Mouse (Mus musculus): Measurements from ENCODE around the gene E130311K13Rik. TPM values are rescaled to one million over a fixed set of nuclear protein-coding genes. Genes with fewer than 3 reads are reported as not detected.
A peak's percentile ranks its signal among the peaks of the same experiment; 100 is the strongest.

Gene E130311K13Rik
- total and polyA plus RNA-seq, 3 experiments: 3.9 to 4.0 TPM; not detected in 1

DNA sequence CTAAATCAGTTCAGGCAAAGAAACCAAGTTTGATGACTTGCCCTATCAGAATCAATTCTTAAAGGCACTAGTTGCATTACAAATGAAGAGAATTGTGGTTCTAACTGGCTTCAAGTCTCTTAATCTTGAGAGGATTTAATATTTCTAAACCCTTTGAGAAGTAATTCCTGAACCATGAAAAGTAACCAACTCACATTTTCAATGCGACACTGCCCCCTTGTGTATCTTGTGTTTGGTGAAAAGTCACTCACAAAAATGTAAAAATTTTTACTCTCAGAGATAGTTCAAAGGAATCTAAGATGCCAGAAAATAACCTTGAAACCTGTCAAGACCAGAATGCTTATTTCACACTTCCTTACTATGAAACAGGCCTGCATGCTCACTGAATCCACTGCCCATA, 61.0 kb downstream of the E130311K13Rik start:
- TF ChIP-seq CTCF (IDR thresholded peaks at IDR 0.05 in 2 of 3, conservative IDR thresholded peaks at IDR 0.05 in 1 of 3; ENCODE audit: control insufficient read depth in 1 of 3, insufficient read depth in 1 of 3, low read depth in 2 of 3, low read length in 3 of 3, poor library complexity in 1 of 3, severe bottlenecking in 1 of 3): peak in 1 of 3 experiments; percentile 66; a peak in 2 of 6 replicates
- peak; percentile 81 for TF ChIP-seq SMC3 (IDR thresholded peaks at IDR 0.05; ENCODE audit: low read depth, low read length)
- TF ChIP-seq ZC3H11A (IDR thresholded peaks at IDR 0.05; ENCODE audit: low read depth, low read length): peak; percentile 79
- TF ChIP-seq RCOR1 (IDR thresholded peaks at IDR 0.05; ENCODE audit: low read depth, low read length): no peak
- no peak for TF ChIP-seq NELFE (IDR thresholded peaks at IDR 0.05; ENCODE audit: low read depth, low read length)
- peak; percentile 75 for TF ChIP-seq RAD21 (IDR thresholded peaks at IDR 0.05; ENCODE audit: low read depth, low read length)
- peak; percentile 23 for DNase-seq (ENCODE audit: low read depth, low spot score)
- Histone ChIP-seq H3K79me2 (ENCODE audit: control insufficient read depth, insufficient read depth, low read length, poor library complexity) (no peaks in the 10 kb centered on the region), H3K27ac (ENCODE audit: control insufficient read depth, low read depth, low read length) (no peak overlapping the region), H3K27me3 (ENCODE audit: control insufficient read depth in 1 of 2, insufficient read depth in 2 of 2, low read length in 2 of 2) (no peaks in the 10 kb centered on the region; a peak in 2 of 4 replicates), H3K9ac (ENCODE audit: control insufficient read depth, low read depth, low read length, poor library complexity, severe bottlenecking) (no peak overlapping the region), H3K36me3 (ENCODE audit: control insufficient read depth in 1 of 2, insufficient read depth in 2 of 2, low read length in 2 of 2) (no peaks in the 10 kb centered on the region), H3K4me1 (ENCODE audit: control insufficient read depth in 1 of 2, insufficient read depth in 2 of 2, low read length in 2 of 2) (no peaks in the 10 kb centered on the region), H3K4me3 (ENCODE audit: control insufficient read depth in 1 of 2, insufficient read depth in 1 of 2, low read depth in 2 of 2, low read length in 2 of 2) (no peak overlapping the region), H3K9me3 (replicated peaks; ENCODE audit: insufficient read depth, low read length) (no peaks in the 10 kb centered on the region)

DNA sequence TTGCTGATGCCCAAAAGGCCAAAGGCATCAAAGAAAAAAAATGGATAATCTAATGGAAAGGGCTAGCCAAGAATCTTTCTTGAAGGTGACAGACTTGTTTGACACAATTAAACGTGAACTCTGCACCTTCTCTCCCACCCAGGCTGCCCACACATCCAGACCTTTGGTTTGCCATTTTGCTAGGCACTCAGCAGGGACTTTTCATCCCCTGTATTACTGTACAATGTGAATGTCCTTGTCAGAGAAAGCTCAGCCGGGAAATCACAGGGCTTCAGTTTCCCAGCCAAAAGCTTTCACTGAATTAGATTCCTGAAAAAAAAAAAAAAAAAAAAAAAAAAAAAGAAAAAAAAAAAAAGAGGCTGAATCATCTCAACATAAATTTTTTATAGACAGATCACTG, 64.2 kb downstream of the E130311K13Rik start:
- no peaks in the 10 kb centered on the region for H3K4me1 ChIP-seq (ENCODE audit: control insufficient read depth in 1 of 2, insufficient read depth in 2 of 2, low read length in 2 of 2)
- no peaks in the 10 kb centered on the region for H3K9me3 ChIP-seq (replicated peaks; ENCODE audit: insufficient read depth, low read length)
- H3K4me3 ChIP-seq (ENCODE audit: control insufficient read depth in 1 of 2, insufficient read depth in 1 of 2, low read depth in 2 of 2, low read length in 2 of 2): no peak overlapping the region
- no peaks in the 10 kb centered on the region for H3K36me3 ChIP-seq (ENCODE audit: control insufficient read depth in 1 of 2, insufficient read depth in 2 of 2, low read length in 2 of 2)
- no peak for TF ChIP-seq MYB (IDR thresholded peaks at IDR 0.05; ENCODE audit: low read depth, low read length)
- TF ChIP-seq HCFC1 (IDR thresholded peaks at IDR 0.05; ENCODE audit: low read depth, low read length): no peak
- TF ChIP-seq TBP (IDR thresholded peaks at IDR 0.05; ENCODE audit: low read depth, low read length): no peak
- no peak for TF ChIP-seq ZNF384 (IDR thresholded peaks at IDR 0.05; ENCODE audit: low read depth, low read length)
- no peak for TF ChIP-seq JUND (IDR thresholded peaks at IDR 0.05; ENCODE audit: low read depth, low read length)
- H3K9ac ChIP-seq (ENCODE audit: control insufficient read depth, low read depth, low read length, poor library complexity, severe bottlenecking): no peak overlapping the region
- no peaks in the 10 kb centered on the region for H3K79me2 ChIP-seq (ENCODE audit: control insufficient read depth, insufficient read depth, low read length, poor library complexity)
- no peak overlapping the region for H3K27ac ChIP-seq (ENCODE audit: control insufficient read depth, low read depth, low read length)
- no peak for DNase-seq (ENCODE audit: low read depth, low spot score)
- H3K27me3 ChIP-seq (ENCODE audit: control insufficient read depth in 1 of 2, insufficient read depth in 2 of 2, low read length in 2 of 2): no peaks in the 10 kb centered on the region; a peak in 2 of 4 replicates

Other genes starting within 250 kb of the E130311K13Rik start
- 0.13 and 0.23 TPM in 2 replicates for gene Plch1, start 30.0 kb downstream of the E130311K13Rik start, total RNA-seq (2012; rRNA removed)
- gene Plch1, start 30.0 kb downstream of the E130311K13Rik start, polyA plus RNA-seq (2012; ENCODE audit: insufficient read depth in 1 of 2, insufficient read length in 2 of 2, low read depth in 1 of 2, low replicate concordance in 2 of 2, missing spikeins in 1 of 2): under 1 TPM in 1 of 2 experiments, not detected in 1; 0.01 TPM
- 27.7 and 31.3 TPM in 2 replicates for gene Slc33a1, start 35.3 kb upstream of the E130311K13Rik start, total RNA-seq (2012; rRNA removed)
- 100 to 1,000 TPM in 1 of 2 experiments, 10 to 100 TPM in 1; 27.2 to 123 TPM for gene Slc33a1, start 35.3 kb upstream of the E130311K13Rik start, polyA plus RNA-seq (2012; ENCODE audit: insufficient read depth in 1 of 2, insufficient read length in 2 of 2, low read depth in 1 of 2, low replicate concordance in 2 of 2, missing spikeins in 1 of 2)
- gene Gmps, start 46.6 kb upstream of the E130311K13Rik start, total RNA-seq (2012; rRNA removed): 40.4 and 41.8 TPM in 2 replicates
- gene Gmps, start 46.6 kb upstream of the E130311K13Rik start, polyA plus RNA-seq (2012; ENCODE audit: insufficient read depth in 1 of 2, insufficient read length in 2 of 2, low read depth in 1 of 2, low replicate concordance in 2 of 2, missing spikeins in 1 of 2): 10 to 100 TPM; 31.6 to 59.3 TPM
- not detected in 2 replicates for gene Vmn2r1, start 152.1 kb upstream of the E130311K13Rik start, total RNA-seq (2012; rRNA removed)
- under 1 TPM in 1 of 2 experiments, not detected in 1; 0.01 TPM for gene Vmn2r1, start 152.1 kb upstream of the E130311K13Rik start, polyA plus RNA-seq (2012; ENCODE audit: insufficient read depth in 1 of 2, insufficient read length in 2 of 2, low read depth in 1 of 2, low replicate concordance in 2 of 2, missing spikeins in 1 of 2)
- not detected in 2 replicates for gene Vmn2r2, start 212.5 kb upstream of the E130311K13Rik start, total RNA-seq (2012; rRNA removed)
- gene Vmn2r2, start 212.5 kb upstream of the E130311K13Rik start, polyA plus RNA-seq (2012; ENCODE audit: insufficient read depth in 1 of 2, insufficient read length in 2 of 2, low read depth in 1 of 2, low replicate concordance in 2 of 2, missing spikeins in 1 of 2): not detected

All from MEL (cell line).